Mouse (Mus musculus) A20 (cell line): ENCODE results near the gene Maml2.
A peak's percentile ranks its signal among the peaks of the same experiment; 100 is the strongest.

Source experiments
- DNase-seq: peaks from one replicate; pipeline ENCODE4 v3.0.0-alpha.2; 2011; ENCODE audit warnings: low read depth, low spot score

Maml2 gene

GRCm38 (mm10) chr9:13671125-13671769 lies 373.5 kb downstream of the Maml2 start:
- no peak for DNase-seq

GRCm38 (mm10) chr9:13673304-13673703 lies 375.5 kb downstream of the Maml2 start:
- no peak for DNase-seq

GRCm38 (mm10) chr9:13678026-13678425 lies 380.3 kb downstream of the Maml2 start:
- no peak for DNase-seq

GRCm38 (mm10) chr9:13679696-13680095 lies 381.9 kb downstream of the Maml2 start:
- no peak for DNase-seq

- DNase-seq: no peak
Observed at GRCm38 (mm10) chr9:13681147-13681546, 383.4 kb downstream of the Maml2 start.

GRCm38 (mm10) chr9:13681581-13682038 lies 383.9 kb downstream of the Maml2 start:
- no peak for DNase-seq

GRCm38 (mm10) chr9:13684327-13684934 lies 386.7 kb downstream of the Maml2 start:
- DNase-seq: no peak

- peak; percentile 56 for DNase-seq
Observed at GRCm38 (mm10) chr9:13686977-13687659, 389.4 kb downstream of the Maml2 start.

GRCm38 (mm10) chr9:13688997-13689396 lies 391.2 kb downstream of the Maml2 start:
- no peak for DNase-seq

- no peak for DNase-seq
Observed at GRCm38 (mm10) chr9:13690321-13690720, 392.6 kb downstream of the Maml2 start.

- DNase-seq: no peak
Observed at GRCm38 (mm10) chr9:13693693-13694284, 396.0 kb downstream of the Maml2 start.

GRCm38 (mm10) chr9:13694293-13694692 lies 396.5 kb downstream of the Maml2 start:
- DNase-seq: no peak

- no peak for DNase-seq
Observed at GRCm38 (mm10) chr9:13697041-13697811, 399.5 kb downstream of the Maml2 start.

GRCm38 (mm10) chr9:13697869-13698268 lies 400.1 kb downstream of the Maml2 start:
- DNase-seq: no peak

- DNase-seq: no peak
Observed at GRCm38 (mm10) chr9:13699061-13699780, 401.5 kb downstream of the Maml2 start.

- no peak for DNase-seq
Observed at GRCm38 (mm10) chr9:13699781-13700116, 402.0 kb downstream of the Maml2 start.

- DNase-seq: peak; percentile 81
Observed at GRCm38 (mm10) chr9:13701773-13702172, 404.0 kb downstream of the Maml2 start.

- DNase-seq: no peak
Observed at GRCm38 (mm10) chr9:13703100-13703499, 405.3 kb downstream of the Maml2 start.

GRCm38 (mm10) chr9:13704917-13705316 lies 407.2 kb downstream of the Maml2 start:
- no peak for DNase-seq

- no peak for DNase-seq
Observed at GRCm38 (mm10) chr9:13707066-13707555, 409.4 kb downstream of the Maml2 start.

- DNase-seq: no peak
Observed at GRCm38 (mm10) chr9:13709436-13709835, 411.7 kb downstream of the Maml2 start.
